Mouse (Mus musculus) neural tube, embryonic 14.5 days (tissue): ENCODE data around the gene Zfp646. TPM values are rescaled to one million over a fixed set of nuclear protein-coding genes. Genes with fewer than 3 reads are reported as not detected.

Experiments
- ATAC-seq: fragments of 200-750 bp; cut with Nextera tagmentation; 2 replicates; pipeline ENCODE4 v1.8.0; 2017; ENCODE audit warnings: low read depth, mild to moderate bottlenecking, moderate TSS enrichment, moderate library complexity
- H3K27ac ChIP-seq: fragments of 300-500 bp; sonication (generic); 2 replicates; pipeline ENCODE4 v1.5.1; 2014; ENCODE audit warnings: low read depth, mild to moderate bottlenecking, control low read depth, low read length, moderate library complexity, mixed read lengths
- H3K27me3 ChIP-seq: fragments of 300-500 bp; sonication (generic); 2 replicates; pipeline ENCODE4 v1.6.1; 2014; ENCODE audit warnings: low read length; ENCODE audit not compliant: control insufficient read depth, insufficient read depth
- H3K36me3 ChIP-seq: fragments of 300-500 bp; sonication (generic); 2 replicates; pipeline ENCODE4 v1.6.1; 2014; ENCODE audit warnings: low read length, mixed read lengths; ENCODE audit not compliant: control insufficient read depth, insufficient read depth
- H3K4me1 ChIP-seq: fragments of 300-500 bp; sonication (generic); 2 replicates; pipeline ENCODE4 v1.6.1; 2014; ENCODE audit warnings: low read length; ENCODE audit not compliant: control insufficient read depth, insufficient read depth
- H3K4me2 ChIP-seq: fragments of 300-500 bp; sonication (generic); 2 replicates; pipeline ENCODE4 v1.6.1; 2014; ENCODE audit warnings: mild to moderate bottlenecking, low read depth, low read length, control low read depth
- H3K4me3 ChIP-seq: fragments of 300-500 bp; sonication (generic); 2 replicates; pipeline ENCODE4 v1.5.1; 2014; ENCODE audit warnings: low read depth, low read length, control low read depth, mixed read lengths
- H3K9ac ChIP-seq: fragments of 300-500 bp; sonication (generic); replicated peaks from 2 replicates; pipeline ENCODE4 v1.6.1; 2014; ENCODE audit warnings: low read depth, mild to moderate bottlenecking, control low read depth, low read length, mixed read lengths
- H3K9me3 ChIP-seq: fragments of 300-500 bp; sonication (generic); 2 replicates; pipeline ENCODE4 v1.6.1; 2016; ENCODE audit warnings: low read length; ENCODE audit not compliant: control insufficient read depth
- WGBS: fragments of 180-500 bp; shearing (Covaris S2); extraction: QIAGEN DNeasy Blood & Tissue Kit; methylation state at CpG from one replicate; pipeline ENCODE4 v1.1.7; 2014; 5-methylcytosine and 5-hydroxymethylcytosine counted together
- polyA plus RNA-seq: library from polyadenylated mRNA; unstranded; fragments of >200 nt; fragmentation: Nextera tagmentation; extraction: Ambion mirVana; gene quantifications from 2 replicates; pipeline ENCODE4 v1.2.1, GENCODE M21; 2014

The Zfp646 gene
- polyA plus RNA-seq, 1 experiment from 2014 or later = 12.0 TPM

DNA sequence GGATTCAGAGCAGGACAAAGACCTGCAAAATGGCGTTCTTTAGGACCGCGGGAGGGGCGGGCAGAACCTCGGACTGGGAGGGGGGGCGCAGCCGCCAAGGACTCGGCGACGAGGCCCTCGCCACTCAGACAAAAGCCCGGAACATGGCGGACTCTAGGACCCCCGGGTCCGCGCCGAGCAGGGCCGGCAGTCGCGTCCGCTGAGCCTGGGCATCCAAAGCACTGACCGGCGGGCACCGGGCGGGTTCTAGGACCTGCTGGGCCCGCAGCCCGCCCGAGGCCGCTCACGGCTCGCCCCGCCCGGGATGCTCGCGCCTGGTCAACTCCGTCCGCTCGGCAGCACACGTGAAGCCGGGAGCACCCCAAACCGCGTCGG lies 407 bp upstream of the Zfp646 start:
- Histone ChIP-seq H3K27me3 (0 out of 2 replicates have a peak, but pooled peaks cover 2% of the 10 kb centered on the region), H3K4me1 (peaks cover 22% of the 10 kb centered on the region), H3K4me3 (peak overlapping the region; percentile 92), H3K4me2 (peak overlapping the region; percentile 74; the same call in 1 of the 2 replicates), H3K27ac (peak overlapping the region; percentile 99), H3K9me3 (no peaks in the 10 kb centered on the region), H3K36me3 (peaks cover 19% of the 10 kb centered on the region), H3K9ac (peak overlapping the region; percentile 97)
- peak; percentile 95 for ATAC-seq
- under 1% methylated on average over 15 of the region's 43 CpGs for WGBS

DNA sequence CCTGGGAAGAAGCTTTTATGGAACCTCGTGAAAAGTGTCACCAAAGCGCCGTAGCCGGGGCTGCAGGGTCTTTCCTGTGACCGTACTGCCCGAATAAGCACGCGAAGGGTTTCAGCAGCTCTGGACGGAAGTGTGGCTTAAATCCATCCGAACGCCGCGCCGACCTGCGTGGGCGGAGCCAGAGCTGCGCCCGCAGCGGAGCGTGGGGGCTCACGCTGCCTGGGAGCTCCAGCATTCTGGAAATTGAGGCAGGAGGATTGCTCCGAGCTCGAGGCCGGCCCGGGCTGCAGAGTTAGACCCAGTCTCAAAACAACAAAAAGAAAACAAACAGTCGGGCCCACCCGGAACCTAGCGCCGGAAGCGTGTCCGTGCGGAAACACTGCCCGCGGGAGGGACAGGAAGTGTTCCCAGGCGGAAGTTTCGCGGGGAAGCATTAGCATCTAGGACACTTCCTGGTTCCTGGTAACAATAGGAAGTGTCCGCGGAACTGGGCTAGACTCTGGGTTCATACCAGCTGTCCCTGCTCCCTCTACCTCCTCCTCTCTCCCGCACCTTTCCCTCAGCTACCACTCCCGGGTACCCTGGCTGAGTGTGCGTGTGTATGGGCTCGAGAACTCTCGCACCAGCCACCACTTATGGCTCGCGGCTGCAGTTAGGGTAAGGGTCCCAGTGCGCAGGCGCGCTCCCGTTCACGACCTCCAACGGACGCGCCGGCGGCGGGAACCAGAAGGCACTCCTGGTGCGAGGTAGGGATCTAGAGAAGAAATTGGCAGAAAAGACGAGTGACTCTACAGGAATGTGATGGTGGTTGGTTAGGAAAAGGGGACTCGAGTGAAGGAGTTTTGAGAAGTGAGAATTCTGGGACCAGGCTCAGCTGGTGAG lies 687 bp downstream of the Zfp646 start, which contains the start of gene Zfp668:
TSS of gene Zfp668 (minus strand) at position 362 of the 882 bp plus-strand sequence.
- Histone ChIP-seq H3K4me2 (peak within 1 kb of the TSS; percentile 74), H3K4me3 (peak within 1 kb of the TSS; percentile 92), H3K9me3 (no peaks in the 10 kb centered on the region), H3K27me3 (0 out of 2 replicates have a peak, but pooled peaks cover 2% of the 10 kb centered on the region), H3K4me1 (peaks cover 22% of the 10 kb centered on the region), H3K36me3 (peaks cover 28% of the 10 kb centered on the region), H3K27ac (peak within 1 kb of the TSS; percentile 99), H3K9ac (peak within 1 kb of the TSS; percentile 97)
- ATAC-seq = peak; percentile 62
- WGBS = under 1% methylated on average over 60 of the region's 60 CpGs

DNA sequence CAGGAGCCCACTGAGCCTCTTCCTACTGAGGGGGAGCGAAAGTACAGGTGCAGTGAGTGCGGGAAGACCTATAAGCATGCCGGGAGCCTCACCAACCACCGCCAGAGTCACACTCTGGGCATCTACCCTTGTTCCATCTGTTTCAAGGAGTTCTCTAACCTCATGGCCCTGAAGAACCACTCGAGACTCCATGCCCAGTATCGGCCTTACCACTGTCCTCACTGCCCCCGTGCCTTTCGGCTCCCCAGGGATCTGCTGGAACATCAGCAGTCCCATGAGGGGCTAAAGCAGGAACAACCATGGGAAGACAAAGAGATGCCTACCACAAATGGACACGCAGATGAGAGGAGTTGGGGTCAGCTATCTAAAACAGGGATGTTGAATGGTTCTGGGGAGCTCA lies 3.3 kb downstream of the Zfp646 start:
- Histone ChIP-seq H3K4me2 (no peak overlapping the region), H3K27me3 (0 out of 2 replicates have a peak, but pooled peaks cover 2% of the 10 kb centered on the region), H3K27ac (no peak overlapping the region), H3K9ac (no peak overlapping the region), H3K4me1 (peaks cover 14% of the 10 kb centered on the region), H3K36me3 (peaks cover 51% of the 10 kb centered on the region), H3K4me3 (no peak overlapping the region), H3K9me3 (no peaks in the 10 kb centered on the region)
- no peak for ATAC-seq
- WGBS = 94% methylated on average over 9 of the region's 9 CpGs

DNA sequence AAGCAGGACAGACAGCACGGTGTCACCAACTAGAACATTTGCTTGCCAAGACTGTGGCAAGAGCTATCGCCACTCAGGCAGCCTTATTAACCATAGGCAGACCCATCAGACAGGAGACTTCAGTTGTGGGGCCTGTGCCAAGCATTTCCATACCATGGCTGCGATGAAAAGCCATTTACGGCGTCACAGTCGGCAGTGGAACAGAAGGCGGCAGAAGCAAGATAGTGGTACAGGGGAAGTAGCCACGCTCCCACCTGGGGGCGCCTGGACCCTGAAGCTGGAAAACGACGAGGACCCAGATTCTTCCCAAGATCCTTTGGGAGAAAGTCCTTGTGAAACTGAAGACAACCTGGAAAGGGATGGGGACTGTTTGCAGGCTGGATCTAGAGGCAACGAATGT lies 4.4 kb downstream of the Zfp646 start:
- Histone ChIP-seq H3K27me3 (no peaks in the 10 kb centered on the region), H3K27ac (no peak overlapping the region), H3K9ac (no peak overlapping the region), H3K4me1 (0 out of 2 replicates have a peak, but pooled peaks cover 9% of the 10 kb centered on the region), H3K4me2 (no peak overlapping the region), H3K4me3 (no peak overlapping the region), H3K9me3 (no peaks in the 10 kb centered on the region), H3K36me3 (peaks cover 62% of the 10 kb centered on the region)
- ATAC-seq = no peak
- WGBS = 85% methylated on average over 12 of the region's 12 CpGs

DNA sequence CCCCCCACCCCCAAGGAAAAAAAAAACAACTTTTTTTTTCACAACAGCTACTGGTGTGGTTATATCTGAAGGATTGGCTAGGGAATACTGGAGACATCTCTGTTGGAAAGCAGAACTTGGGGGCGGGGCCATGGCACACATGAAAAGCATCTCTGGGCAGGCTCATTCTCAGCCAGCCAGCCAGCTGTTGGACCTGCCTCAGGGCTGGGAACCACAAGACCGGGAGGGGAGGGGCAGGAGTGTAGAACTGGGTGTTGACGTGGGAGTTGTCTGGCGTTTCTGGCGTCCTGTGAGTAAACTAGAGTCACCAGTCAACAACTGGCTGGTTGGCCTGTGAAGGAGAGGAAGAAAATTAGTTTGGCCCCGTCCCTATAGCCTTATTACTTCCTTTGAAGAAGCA lies 9.9 kb downstream of the Zfp646 start:
- WGBS = 75% methylated on average over 6 of the region's 6 CpGs
- H3K4me2 ChIP-seq = no peak overlapping the region
- no peak for ATAC-seq
- no peak overlapping the region for H3K9ac ChIP-seq
- no peak overlapping the region for H3K4me3 ChIP-seq
- no peak overlapping the region for H3K27ac ChIP-seq
- H3K4me1 ChIP-seq = peaks cover 5% of the 10 kb centered on the region; the same call in 1 of the 2 replicates
- no peaks in the 10 kb centered on the region for H3K27me3 ChIP-seq
- no peaks in the 10 kb centered on the region for H3K9me3 ChIP-seq
- peaks cover 74% of the 10 kb centered on the region for H3K36me3 ChIP-seq

DNA sequence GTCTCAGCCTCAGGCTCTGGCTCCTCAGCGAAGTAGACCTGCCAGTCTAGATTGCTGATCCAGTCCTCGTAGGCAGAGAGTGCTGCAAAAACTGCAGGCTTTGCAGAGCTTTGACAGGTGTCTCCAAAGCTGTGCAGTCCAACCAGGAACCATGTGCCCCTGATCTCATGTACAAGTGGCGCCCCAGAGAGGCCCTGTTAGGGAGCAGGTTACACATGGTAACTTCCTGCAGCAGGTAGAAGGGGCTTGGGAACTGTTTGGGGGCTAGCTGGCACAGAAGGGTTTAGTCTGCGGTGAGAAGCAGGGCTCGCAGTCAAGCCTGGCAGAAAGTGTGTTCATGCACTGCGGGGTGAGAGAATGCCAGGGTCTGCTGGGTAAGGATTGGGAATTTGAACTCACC lies 10.5 kb downstream of the Zfp646 start:
- no peak for ATAC-seq
- no peak overlapping the region for H3K9ac ChIP-seq
- H3K27ac ChIP-seq = no peak overlapping the region
- no peak overlapping the region for H3K4me3 ChIP-seq
- no peak overlapping the region for H3K4me2 ChIP-seq
- H3K4me1 ChIP-seq = peaks cover 5% of the 10 kb centered on the region; the same call in 1 of the 2 replicates
- H3K27me3 ChIP-seq = no peaks in the 10 kb centered on the region
- no peaks in the 10 kb centered on the region for H3K9me3 ChIP-seq
- H3K36me3 ChIP-seq = peaks cover 69% of the 10 kb centered on the region
- 92% methylated on average over 6 of the region's 6 CpGs for WGBS

DNA sequence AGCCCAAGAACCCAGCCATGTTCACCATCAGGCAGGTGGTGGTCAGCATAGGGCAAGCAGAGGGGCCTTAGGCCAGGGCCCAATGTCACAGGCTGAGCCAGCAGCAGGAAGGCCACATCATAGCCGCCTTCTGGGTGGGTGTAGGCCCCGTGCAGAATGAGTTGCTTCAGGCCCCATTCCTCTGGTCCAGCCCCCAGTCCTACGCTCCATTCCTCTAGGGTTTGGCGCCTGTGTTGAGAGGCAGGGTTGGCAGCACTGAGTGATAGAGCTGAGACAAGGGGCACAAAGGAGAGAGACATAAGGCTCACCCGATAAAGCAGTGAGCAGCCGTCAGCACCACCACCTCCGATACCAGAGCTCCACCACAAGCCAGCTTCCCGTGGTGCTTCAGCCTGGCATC lies 11.2 kb downstream of the Zfp646 start:
- 88% methylated on average over 8 of the region's 8 CpGs for WGBS
- Histone ChIP-seq H3K4me2 (no peak overlapping the region), H3K27ac (no peak overlapping the region), H3K9ac (no peak overlapping the region), H3K4me1 (peaks cover 5% of the 10 kb centered on the region; the same call in 1 of the 2 replicates), H3K9me3 (no peaks in the 10 kb centered on the region), H3K36me3 (peaks cover 64% of the 10 kb centered on the region), H3K4me3 (no peak overlapping the region), H3K27me3 (no peaks in the 10 kb centered on the region)
- ATAC-seq = no peak

DNA sequence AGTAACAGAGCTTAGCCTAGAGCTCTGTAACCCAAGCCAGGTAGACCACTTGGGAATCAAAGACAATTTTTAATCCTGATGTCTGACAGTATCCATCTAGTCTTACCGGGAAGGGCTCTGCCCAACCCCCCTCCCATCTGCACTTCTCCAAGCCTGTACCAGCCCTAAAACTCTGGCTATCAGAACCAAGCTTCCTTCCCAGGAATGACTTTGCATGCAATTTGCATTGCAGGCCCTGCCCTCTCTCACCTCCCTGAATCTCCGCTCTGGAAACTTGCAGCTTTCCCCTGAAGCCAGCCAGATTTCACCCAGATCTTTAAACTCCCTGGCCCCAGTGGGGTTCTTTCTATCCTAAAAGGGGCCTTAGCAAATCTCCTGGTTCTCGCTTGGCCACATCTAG lies 11.8 kb downstream of the Zfp646 start:
- Histone ChIP-seq H3K4me1 (peaks cover 5% of the 10 kb centered on the region; the same call in 1 of the 2 replicates), H3K27ac (no peak overlapping the region), H3K9ac (no peak overlapping the region), H3K4me3 (no peak overlapping the region), H3K36me3 (peaks cover 61% of the 10 kb centered on the region), H3K27me3 (no peaks in the 10 kb centered on the region), H3K4me2 (no peak overlapping the region), H3K9me3 (no peaks in the 10 kb centered on the region)
- no peak for ATAC-seq
- 87% methylated on average over 3 of the region's 3 CpGs for WGBS

DNA sequence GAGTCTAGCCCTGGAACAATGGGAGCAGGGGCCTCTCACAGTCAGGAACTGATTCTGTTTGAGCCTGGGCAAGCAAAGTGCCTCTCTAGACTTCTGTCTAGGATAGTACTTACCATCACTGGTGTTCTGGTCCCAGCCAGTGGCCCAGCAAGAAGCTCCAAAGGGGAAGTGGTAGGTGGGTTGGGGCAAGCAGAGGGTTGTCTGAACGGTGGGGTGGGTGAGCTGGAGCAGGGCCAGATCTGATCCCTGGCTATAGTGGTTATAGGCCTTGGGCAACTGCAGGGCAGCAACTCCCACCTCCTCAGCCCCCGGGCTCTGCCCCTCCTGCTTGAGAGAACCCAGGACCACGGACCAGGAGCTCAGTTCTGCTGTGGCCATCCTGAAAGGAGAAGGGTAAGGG lies 12.8 kb downstream of the Zfp646 start:
- H3K4me1 ChIP-seq = peaks cover 4% of the 10 kb centered on the region; the same call in 1 of the 2 replicates
- H3K27ac ChIP-seq = no peak overlapping the region
- H3K9ac ChIP-seq = no peak overlapping the region
- no peaks in the 10 kb centered on the region for H3K9me3 ChIP-seq
- ATAC-seq = no peak
- H3K36me3 ChIP-seq = peaks cover 53% of the 10 kb centered on the region
- no peak overlapping the region for H3K4me3 ChIP-seq
- WGBS = 76% methylated on average over 3 of the region's 3 CpGs
- H3K27me3 ChIP-seq = no peaks in the 10 kb centered on the region
- H3K4me2 ChIP-seq = no peak overlapping the region
